Mouse (Mus musculus) ES-Bruce4 (cell line): ENCODE results near the gene Cfi.

ENCODE experiments used
- EP300 ChIP-seq: IDR thresholded peaks from 2 replicates; pipeline ENCODE4 v1.6.1; 2011; ENCODE audit warnings: low read depth, low read length; ENCODE audit not compliant: insufficient read depth
- POLR2A ChIP-seq: IDR thresholded peaks from one replicate; pipeline ENCODE4 v1.8.1; 2011; ENCODE audit warnings: low read length; ENCODE audit not compliant: insufficient read depth

- TF ChIP-seq POLR2A (no peak), EP300 (no peak)
These were observed 36.7 kb upstream of the Cfi start for GRCm38 (mm10) chr3:129799011-129799410.
